Mouse (Mus musculus) kidney, postnatal 0 days (tissue): Measurements from ENCODE around the gene Mlxipl. TPM values are rescaled to one million over a fixed set of nuclear protein-coding genes. Genes with fewer than 3 reads are reported as not detected.

Experiments
- ATAC-seq: fragments of 200-750 bp; cut with Nextera tagmentation; replicated peaks from 2 replicates; pipeline ENCODE4 v1.8.0; 2017; ENCODE audit warnings: low read depth, moderate number of reproducible peaks, moderate TSS enrichment, moderate library complexity; ENCODE audit not compliant: low FRiP score
- DNase-seq: peaks from one replicate; pipeline ENCODE4 v3.0.0-alpha.2; 2016; ENCODE audit warnings: low spot score
- H3K27ac ChIP-seq: fragments of 300-500 bp; sonication (generic); 2 replicates; pipeline ENCODE4 v1.5.1; 2014; ENCODE audit warnings: mild to moderate bottlenecking
- H3K27me3 ChIP-seq: fragments of 300-500 bp; sonication (generic); 2 replicates; pipeline ENCODE4 v1.6.1; 2014; ENCODE audit warnings: low read length, mixed read lengths; ENCODE audit not compliant: insufficient read depth
- H3K36me3 ChIP-seq: fragments of 300-500 bp; sonication (generic); 2 replicates; pipeline ENCODE4 v1.6.1; 2014; ENCODE audit warnings: low read length, mixed read lengths; ENCODE audit not compliant: insufficient read depth
- H3K4me1 ChIP-seq: fragments of 300-500 bp; sonication (generic); replicated peaks from 2 replicates; pipeline ENCODE4 v1.6.1; 2014; ENCODE audit warnings: antibody characterized with exemption, low read length, mixed read lengths; ENCODE audit not compliant: insufficient read depth
- H3K4me2 ChIP-seq: fragments of 300-500 bp; sonication (generic); 2 replicates; pipeline ENCODE4 v1.6.1; 2014; ENCODE audit warnings: mild to moderate bottlenecking, low read length, moderate library complexity, mixed read lengths
- H3K4me3 ChIP-seq: fragments of 300-500 bp; sonication (generic); replicated peaks from 2 replicates; pipeline ENCODE4 v1.5.1; 2014; ENCODE audit warnings: low read depth, low read length
- H3K9ac ChIP-seq: fragments of 300-500 bp; sonication (generic); 2 replicates; pipeline ENCODE4 v1.6.1; 2014; ENCODE audit warnings: low read depth, low read length
- H3K9me3 ChIP-seq: fragments of 300-500 bp; sonication (generic); replicated peaks from 2 replicates; pipeline ENCODE4 v1.6.1; 2016; ENCODE audit warnings: low read length, inconsistent platforms, mixed read lengths
- CTCF ChIP-seq: IDR thresholded peaks from 2 replicates; pipeline ENCODE4 v1.5.1; 2016; ENCODE audit warnings: antibody characterized with exemption, low read depth, mild to moderate bottlenecking, moderate library complexity
- WGBS: fragments of 180-500 bp; shearing (Covaris S2); extraction: QIAGEN DNeasy Blood & Tissue Kit; methylation state at CpG from one replicate; pipeline ENCODE4 v1.1.7; 2014; 5-methylcytosine and 5-hydroxymethylcytosine counted together
- polyA plus RNA-seq: library from polyadenylated mRNA; unstranded; fragments of >200 nt; fragmentation: Nextera tagmentation; extraction: Ambion mirVana; gene quantifications from 2 replicates; pipeline ENCODE4 v1.2.1, GENCODE M21; 2015

Gene Mlxipl
- polyA plus RNA-seq, 1 experiment from 2014 or later = 6.5 TPM

DNA sequence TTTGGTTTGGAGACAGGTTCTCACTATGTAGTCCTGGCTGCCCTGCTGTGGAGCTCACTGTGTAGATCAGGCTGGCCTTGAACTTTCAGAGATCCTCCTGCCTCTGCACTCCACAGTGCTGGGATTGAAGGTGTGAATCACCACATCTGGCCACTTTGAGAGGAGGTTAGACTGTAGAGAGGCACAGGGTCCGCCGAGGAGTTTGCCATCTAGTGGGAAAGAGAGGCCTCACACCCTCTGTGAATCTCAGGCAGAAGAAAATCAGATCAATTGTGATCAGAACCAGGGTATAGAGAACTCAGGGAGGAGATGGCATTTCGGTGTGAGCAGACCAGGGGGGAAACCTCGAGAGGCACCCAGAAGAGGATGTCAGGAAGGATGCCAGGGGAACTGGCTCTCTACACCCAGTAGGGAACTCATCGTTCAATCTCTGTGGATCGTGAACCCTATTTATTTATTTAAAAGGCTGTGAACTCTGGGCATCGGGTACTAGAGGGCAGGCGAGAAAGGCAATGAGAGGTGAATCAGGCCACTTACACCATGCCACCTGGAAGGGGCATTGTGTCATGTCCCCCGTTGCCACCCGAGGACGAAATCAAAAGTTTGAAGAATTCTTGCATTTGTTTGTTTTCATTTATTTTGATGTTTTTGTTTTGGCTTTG is 14.4 kb downstream of the Mlxipl start:
- 63% methylated on average over 11 of the region's 11 CpGs for WGBS
- H3K4me1 ChIP-seq = peaks cover 9% of the 10 kb centered on the region
- DNase-seq (peak; percentile 32), ATAC-seq (no peak)
- 0 out of 2 replicates have a peak, but pooled peaks cover 5% of the 10 kb centered on the region for H3K27me3 ChIP-seq
- no peaks in the 10 kb centered on the region for H3K36me3 ChIP-seq
- no peaks in the 10 kb centered on the region for H3K9me3 ChIP-seq
- H3K4me3 ChIP-seq = no peak overlapping the region
- no peak overlapping the region for H3K4me2 ChIP-seq
- H3K27ac ChIP-seq = no peak overlapping the region
- TF ChIP-seq CTCF = peak; percentile 69
- H3K9ac ChIP-seq = no peak overlapping the region

DNA sequence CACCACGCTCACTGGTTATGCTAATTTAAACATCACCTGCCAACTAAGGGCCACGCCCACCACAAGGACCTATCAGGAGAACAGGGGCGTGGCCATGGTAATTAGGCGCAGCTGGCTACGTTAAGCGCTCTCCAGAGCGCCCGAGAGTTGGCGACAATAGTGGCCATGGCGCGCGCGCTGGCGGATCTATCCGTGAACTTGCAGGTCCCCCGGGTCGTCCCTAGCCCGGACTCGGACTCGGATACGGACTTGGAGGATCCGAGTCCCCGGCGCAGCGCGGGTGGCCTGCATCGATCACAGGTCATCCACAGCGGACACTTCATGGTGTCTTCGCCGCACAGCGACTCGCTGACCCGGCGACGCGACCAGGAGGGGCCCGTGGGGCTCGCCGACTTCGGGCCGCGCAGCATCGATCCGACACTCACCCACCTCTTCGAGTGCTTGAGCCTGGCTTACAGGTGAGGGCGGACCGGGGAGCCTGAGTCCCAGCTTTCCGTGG is 17.1 kb downstream of the Mlxipl start:
- TF ChIP-seq CTCF = no peak
- Histone ChIP-seq H3K27ac (no peak overlapping the region), H3K27me3 (0 out of 2 replicates have a peak, but pooled peaks cover 6% of the 10 kb centered on the region), H3K9ac (peak overlapping the region; percentile 61), H3K9me3 (no peaks in the 10 kb centered on the region), H3K4me1 (peaks cover 9% of the 10 kb centered on the region), H3K36me3 (no peaks in the 10 kb centered on the region), H3K4me2 (peak overlapping the region; percentile 94), H3K4me3 (peak overlapping the region; percentile 55)
- ATAC-seq = peak; percentile 73
- peak; percentile 96 for DNase-seq
- under 1% methylated on average over 48 of the region's 48 CpGs for WGBS

GRCm38 (mm10) chr5:135107521-135108501 is 18.1 kb downstream of the Mlxipl start:
- Histone ChIP-seq H3K27me3 (0 out of 2 replicates have a peak, but pooled peaks cover 6% of the 10 kb centered on the region), H3K36me3 (no peaks in the 10 kb centered on the region), H3K4me2 (peak overlapping the region; percentile 94), H3K4me3 (peak overlapping the region; percentile 55), H3K9ac (peak overlapping the region; percentile 61), H3K4me1 (peaks cover 9% of the 10 kb centered on the region), H3K27ac (no peak overlapping the region), H3K9me3 (no peaks in the 10 kb centered on the region)
- peak; percentile 59 for ATAC-seq
- DNase-seq = peak; percentile 73
- TF ChIP-seq CTCF = peak; percentile 73
- 5% methylated on average over 40 of the region's 40 CpGs for WGBS

GRCm38 (mm10) chr5:135109017-135109416 is 19.3 kb downstream of the Mlxipl start:
- Histone ChIP-seq H3K9me3 (no peaks in the 10 kb centered on the region), H3K27me3 (0 out of 2 replicates have a peak, but pooled peaks cover 6% of the 10 kb centered on the region), H3K9ac (no peak overlapping the region), H3K4me3 (no peak overlapping the region), H3K27ac (no peak overlapping the region), H3K36me3 (no peaks in the 10 kb centered on the region), H3K4me2 (no peak overlapping the region), H3K4me1 (peaks cover 9% of the 10 kb centered on the region)
- no peak for ATAC-seq
- WGBS = 42% methylated on average over 6 of the region's 6 CpGs
- TF ChIP-seq CTCF = no peak
- DNase-seq = no peak

DNA sequence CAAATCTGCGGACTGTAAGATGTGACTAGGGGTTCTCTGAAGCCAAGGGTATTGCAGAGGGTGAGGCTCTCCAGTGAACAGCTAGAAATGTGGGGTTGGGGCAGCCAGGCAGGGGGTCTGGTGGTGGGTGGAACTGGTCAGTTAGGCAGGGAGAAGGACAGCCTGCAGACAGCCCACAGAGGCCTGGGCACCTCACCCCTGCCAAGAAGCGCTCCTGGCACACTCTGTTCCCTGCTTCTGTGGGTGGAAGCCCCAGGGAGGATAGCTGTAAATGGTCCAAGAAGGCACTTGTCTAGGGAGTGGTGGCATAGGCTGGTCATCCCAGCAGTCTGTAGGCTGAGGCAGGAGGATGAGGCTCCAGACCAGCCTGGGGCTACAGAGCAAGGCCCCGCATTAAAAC is 19.7 kb downstream of the Mlxipl start:
- no peak overlapping the region for H3K4me3 ChIP-seq
- DNase-seq (no peak), ATAC-seq (no peak)
- H3K4me1 ChIP-seq = peaks cover 9% of the 10 kb centered on the region
- 0 out of 2 replicates have a peak, but pooled peaks cover 6% of the 10 kb centered on the region for H3K27me3 ChIP-seq
- H3K27ac ChIP-seq = no peak overlapping the region
- no peak for TF ChIP-seq CTCF
- H3K4me2 ChIP-seq = no peak overlapping the region
- H3K9ac ChIP-seq = no peak overlapping the region
- WGBS = 89% methylated on average over 3 of the region's 3 CpGs
- H3K9me3 ChIP-seq = no peaks in the 10 kb centered on the region
- H3K36me3 ChIP-seq = no peaks in the 10 kb centered on the region

GRCm38 (mm10) chr5:135109976-135110375 is 20.3 kb downstream of the Mlxipl start:
- Histone ChIP-seq H3K27me3 (0 out of 2 replicates have a peak, but pooled peaks cover 6% of the 10 kb centered on the region), H3K4me1 (peaks cover 9% of the 10 kb centered on the region), H3K27ac (no peak overlapping the region; the same call in 1 of the 2 replicates), H3K36me3 (no peaks in the 10 kb centered on the region), H3K4me3 (no peak overlapping the region), H3K9me3 (no peaks in the 10 kb centered on the region), H3K4me2 (no peak overlapping the region), H3K9ac (no peak overlapping the region)
- peak; percentile 25 for DNase-seq
- 39% methylated on average over 6 of the region's 6 CpGs for WGBS
- no peak for ATAC-seq
- TF ChIP-seq CTCF = no peak
